Mouse (Mus musculus): ENCODE data around the gene Pirb.
"Not testable (repeated sequence)": the region's sequence is repeated elsewhere in the genome, so short reads cannot be mapped to it uniquely, and the experiment has no call there.

Gene Pirb

GRCm38 (mm10) chr7:3720268-3720667 lies at the start of gene Pirb:
Pirb (minus strand) TSS chr7:3720391.
- not testable (repeated sequence) for DNase-seq (ENCODE audit: extremely low spot score, low spot score)

DNA sequence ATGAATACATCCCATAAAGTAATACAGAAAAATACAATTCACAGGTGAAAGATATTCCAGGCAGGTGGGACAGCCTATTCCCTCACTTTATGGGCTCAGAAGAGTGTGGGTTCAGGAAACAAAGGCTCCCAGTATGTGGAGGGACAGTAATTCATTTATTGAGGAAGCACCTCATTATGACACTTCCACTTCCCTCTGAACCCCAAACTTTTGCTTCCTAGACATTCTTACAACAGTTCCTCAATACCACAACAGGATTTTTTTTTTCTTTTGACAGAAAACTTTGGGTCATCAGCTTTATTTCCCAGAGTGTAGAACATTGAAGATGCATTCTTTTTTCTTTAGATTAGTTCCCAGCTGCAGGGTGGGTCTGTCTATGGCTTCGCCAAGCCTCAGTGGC lies 12.5 kb upstream of the Pirb start:
- not testable (repeated sequence) for DNase-seq (ENCODE audit: extremely low spot score, low spot score)

- not testable (repeated sequence) for DNase-seq (ENCODE audit: extremely low spot score, low spot score)
Observed at GRCm38 (mm10) chr7:3725459-3725858, 5.3 kb upstream of the Pirb start.

DNA sequence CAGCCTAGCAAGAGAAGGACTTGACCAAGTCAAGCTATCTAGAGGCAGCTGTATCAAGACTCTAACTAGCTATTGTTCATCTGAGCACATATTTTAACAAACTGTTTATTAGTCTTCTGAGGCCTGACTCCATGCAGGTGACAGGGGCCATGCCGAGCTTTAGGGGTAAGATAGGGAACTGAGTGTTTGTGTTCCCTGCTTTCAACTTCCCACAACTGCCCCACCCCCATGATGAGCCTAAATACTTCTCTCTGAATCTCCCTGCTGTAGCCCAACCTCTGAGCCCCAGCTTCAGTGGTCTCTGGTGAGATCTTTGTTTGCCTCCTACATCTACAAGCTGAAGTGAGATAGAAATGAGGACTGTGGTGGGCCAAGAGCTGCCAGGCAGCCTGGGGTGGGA lies 4.9 kb downstream of the Pirb start:
- no peak for DNase-seq (ENCODE audit: extremely low spot score, low spot score)

DNA sequence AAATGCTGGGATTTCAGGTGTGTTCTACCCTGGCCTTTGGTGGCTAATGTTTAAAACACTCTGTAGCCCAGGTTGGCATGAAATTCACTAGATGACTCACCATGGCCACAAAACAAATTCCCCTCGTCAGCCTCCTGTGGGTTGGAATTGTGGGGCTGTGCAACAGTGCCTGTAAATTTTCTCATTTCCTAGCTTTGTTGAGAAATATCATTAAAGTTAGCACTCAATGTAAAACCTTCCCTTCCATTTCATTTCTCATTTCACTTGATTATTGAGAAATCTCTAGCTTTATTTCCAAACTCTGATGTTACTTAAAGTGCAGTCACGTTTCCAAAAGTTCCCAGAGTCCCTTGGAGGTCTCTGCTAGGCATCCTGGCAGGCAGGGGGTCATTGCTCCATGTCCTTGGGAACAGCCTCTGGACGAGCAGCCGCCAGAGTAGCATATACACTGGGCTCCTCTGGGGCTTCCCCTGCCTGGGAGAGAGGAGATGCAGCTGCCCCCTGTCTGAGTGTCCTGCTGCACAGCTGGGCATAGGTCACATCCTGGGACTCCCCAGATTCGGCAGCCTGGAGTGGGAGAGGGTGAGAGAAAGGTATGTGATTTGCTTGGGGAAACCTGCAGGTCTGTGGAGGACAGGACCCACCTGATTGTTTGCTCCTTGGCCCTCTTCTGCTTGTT lies 7.8 kb downstream of the Pirb start:
- no peak for DNase-seq (ENCODE audit: extremely low spot score, low spot score)

GRCm38 (mm10) chr7:3709000-3709399 lies 11.2 kb downstream of the Pirb start:
- DNase-seq (ENCODE audit: extremely low spot score, low spot score), result no peak

GRCm38 (mm10) chr7:3708447-3708980 lies 11.7 kb downstream of the Pirb start:
- not testable (repeated sequence) for DNase-seq (ENCODE audit: extremely low spot score, low spot score)

DNA sequence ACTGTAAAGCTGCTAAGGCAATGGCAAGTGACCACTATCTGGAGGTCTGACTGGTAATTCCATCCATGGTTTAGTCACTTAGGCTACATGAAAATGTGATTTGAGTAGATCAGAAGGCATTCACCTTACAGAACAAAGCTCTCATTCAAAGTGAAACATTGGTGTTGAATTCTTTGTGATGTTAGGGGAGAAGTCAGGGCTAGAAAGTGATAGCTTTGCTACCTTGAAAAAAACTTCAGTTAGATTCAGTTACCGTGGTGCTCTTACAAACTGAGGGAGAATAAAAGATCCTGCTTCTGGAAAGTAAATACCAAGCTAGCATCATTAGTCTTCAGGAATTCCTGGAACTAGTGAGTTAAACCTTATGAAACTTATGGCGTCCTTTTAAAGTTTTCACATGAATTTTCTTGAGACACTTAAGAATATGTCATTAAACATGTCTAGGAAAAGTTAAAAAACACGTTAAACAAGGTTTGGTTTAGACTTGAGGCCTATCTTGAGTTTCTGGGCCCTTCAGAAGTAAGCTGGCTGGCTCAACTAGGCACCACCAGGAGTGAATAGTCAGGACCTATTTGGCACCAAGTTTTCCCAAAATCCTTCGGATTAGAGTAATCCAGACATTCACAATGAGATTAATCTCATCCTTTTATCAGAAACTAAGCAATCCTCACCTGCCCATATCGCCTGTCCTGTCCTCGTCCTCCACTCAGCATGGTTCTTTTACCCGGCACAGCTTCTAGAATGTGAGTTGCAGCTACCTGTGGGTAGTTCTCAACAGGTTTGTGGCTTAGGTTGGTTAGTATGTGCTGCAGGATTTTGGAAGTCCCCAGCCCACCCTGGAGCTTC lies 12.4 kb downstream of the Pirb start:
- peak; percentile 48 for DNase-seq (ENCODE audit: extremely low spot score, low spot score)

GRCm38 (mm10) chr7:3707027-3707426 lies 13.2 kb downstream of the Pirb start:
- peak; percentile 24 for DNase-seq (ENCODE audit: extremely low spot score, low spot score)

GRCm38 (mm10) chr7:3706343-3706934 lies 13.8 kb downstream of the Pirb start:
- peak; percentile 16 for DNase-seq (ENCODE audit: extremely low spot score, low spot score)

DNA sequence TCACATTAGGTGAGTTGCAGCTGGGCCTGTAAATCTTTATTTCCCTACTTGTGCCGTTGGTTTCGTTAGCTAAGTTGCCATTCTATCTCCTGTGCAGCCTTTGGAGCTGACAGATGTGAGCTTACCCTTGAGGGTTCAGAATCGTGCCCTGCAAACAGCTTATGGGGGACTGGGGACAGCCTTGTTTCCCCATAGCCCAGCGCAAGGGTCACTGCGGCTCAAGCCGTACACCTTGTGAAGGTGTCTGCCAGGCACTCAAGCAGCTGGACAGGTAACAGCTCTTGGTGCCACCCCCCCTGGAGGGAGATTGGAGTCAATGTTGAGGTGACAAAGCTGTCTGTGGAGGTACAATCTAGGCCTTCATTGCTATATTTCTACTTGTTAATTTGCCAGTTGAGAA lies 14.3 kb downstream of the Pirb start:
- peak; percentile 15 for DNase-seq (ENCODE audit: extremely low spot score, low spot score)

DNA sequence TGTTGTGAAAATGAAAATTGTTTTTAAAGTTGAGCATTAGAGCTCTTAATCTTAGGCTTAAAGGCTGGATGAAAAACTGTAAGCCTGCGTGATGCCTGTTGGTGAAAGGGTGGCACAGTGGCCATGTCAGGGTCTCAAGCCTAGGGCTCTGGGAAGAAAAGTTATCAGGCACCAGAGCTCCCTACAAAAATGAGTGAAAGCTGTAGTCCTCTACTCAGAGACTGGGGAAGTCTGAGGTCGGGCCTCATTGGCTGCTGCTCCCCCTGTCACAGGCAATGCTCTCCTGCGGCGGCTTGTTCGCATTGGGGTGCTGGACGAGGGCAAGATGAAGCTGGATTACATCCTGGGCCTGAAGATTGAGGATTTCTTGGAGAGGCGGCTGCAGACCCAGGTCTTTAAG lies 14.7 kb downstream of the Pirb start:
- peak; percentile 22 for DNase-seq (ENCODE audit: extremely low spot score, low spot score)

DNA sequence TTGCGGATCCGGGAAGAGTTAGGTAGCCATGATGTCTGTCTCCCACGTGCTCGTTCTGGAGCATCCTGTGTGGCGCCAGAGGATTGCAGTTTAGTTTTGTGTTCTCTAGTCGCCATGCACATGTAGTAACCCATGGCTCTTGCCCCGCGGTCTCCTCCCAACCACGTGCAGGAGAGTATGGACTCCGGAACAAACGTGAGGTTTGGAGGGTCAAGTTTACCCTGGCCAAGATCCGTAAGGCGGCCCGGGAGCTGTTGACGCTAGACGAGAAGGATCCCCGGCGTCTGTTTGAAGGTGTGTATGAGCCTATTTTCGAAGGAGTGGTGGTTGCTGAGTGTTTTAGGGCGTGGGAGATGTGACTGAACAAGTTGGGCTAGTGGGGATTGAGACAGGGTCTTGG lies 15.7 kb downstream of the Pirb start:
- DNase-seq (ENCODE audit: extremely low spot score, low spot score), result no peak

DNA sequence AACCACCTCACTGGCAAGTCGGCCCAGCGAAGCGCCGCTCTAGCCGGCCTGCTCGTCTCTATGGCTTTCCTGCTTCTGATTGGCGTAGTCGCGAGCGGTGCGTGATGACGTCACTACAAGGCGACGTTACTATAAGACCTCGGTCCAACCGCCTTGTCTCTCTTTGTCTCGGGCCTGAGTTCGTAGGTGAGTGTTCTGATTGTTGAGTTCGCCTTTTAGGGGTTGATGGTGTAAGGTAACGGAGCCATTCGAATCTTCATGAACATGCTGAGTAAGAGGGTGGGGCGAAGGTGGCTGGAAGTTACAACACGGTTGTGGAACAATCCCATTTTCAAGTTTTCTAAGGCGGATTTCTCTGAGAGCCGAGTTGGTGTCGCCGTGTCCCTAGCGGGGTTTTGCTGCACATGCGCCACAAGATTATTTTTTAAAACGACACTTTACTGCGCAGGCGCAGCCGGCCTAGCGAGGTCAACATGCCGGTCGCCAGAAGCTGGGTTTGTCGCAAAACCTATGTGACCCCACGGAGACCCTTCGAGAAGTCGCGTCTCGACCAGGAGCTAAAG lies 16.2 kb downstream of the Pirb start, which contains the start of gene Rps9:
Rps9 (plus strand) TSS at position 115 of the 563 bp plus-strand sequence.
- peak; percentile 96 for DNase-seq (ENCODE audit: extremely low spot score, low spot score)

DNA sequence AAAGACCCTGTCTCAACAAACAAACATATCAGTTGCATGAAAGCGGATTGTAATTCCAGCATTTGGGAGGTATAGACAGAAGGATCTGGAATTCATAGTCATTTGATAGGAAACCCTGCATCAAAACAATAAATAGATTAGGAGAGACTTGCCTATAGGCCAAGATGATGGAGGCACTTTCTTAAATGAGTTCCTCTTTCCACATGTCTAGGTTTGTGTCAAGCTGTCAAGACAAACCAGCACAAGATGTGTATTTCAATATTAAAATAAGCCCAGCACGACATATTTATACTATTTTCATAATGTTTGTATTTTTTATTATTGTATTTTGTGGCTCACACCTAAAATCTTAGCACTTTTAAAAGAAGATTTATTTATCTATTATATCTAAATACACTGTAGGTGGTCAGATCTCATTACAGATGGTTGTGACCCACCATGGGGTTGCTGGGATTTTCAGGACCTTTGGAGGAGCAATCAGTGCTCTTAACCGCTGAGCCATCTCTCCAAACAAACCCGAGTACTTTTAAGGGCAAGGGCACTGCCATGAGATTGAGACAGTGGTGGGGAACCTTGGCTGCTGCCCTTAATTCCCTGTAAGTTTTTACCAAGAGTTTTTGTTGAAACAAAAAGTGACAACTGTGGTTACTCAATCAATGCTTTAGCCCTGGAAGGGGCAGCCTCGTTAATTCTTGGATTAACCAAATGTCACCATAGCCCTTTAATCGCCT lies 16.9 kb downstream of the Pirb start:
- DNase-seq (ENCODE audit: extremely low spot score, low spot score), result no peak

- DNase-seq (ENCODE audit: extremely low spot score, low spot score), result no peak
Observed at GRCm38 (mm10) chr7:3698471-3698870, 21.7 kb downstream of the Pirb start.

DNA sequence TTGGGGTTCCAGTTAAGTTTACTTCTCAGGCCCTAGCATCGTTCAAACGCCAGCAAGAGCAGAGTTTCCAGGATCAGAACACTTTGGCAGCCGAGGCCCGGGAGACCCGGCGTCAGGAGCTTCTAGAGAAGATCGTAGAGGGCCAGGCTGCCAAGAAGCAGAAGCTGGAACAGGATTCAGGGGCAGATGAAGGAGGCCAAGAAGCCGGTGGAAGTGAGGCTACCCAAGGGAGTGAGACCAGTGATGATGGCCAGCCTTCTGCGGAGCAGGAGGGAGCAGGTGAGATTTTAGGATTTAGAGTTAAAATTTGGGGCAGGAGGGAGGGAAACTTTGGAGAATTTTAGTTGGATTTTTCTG lies 25.3 kb downstream of the Pirb start:
- DNase-seq (ENCODE audit: extremely low spot score, low spot score), result not testable (repeated sequence)

DNA sequence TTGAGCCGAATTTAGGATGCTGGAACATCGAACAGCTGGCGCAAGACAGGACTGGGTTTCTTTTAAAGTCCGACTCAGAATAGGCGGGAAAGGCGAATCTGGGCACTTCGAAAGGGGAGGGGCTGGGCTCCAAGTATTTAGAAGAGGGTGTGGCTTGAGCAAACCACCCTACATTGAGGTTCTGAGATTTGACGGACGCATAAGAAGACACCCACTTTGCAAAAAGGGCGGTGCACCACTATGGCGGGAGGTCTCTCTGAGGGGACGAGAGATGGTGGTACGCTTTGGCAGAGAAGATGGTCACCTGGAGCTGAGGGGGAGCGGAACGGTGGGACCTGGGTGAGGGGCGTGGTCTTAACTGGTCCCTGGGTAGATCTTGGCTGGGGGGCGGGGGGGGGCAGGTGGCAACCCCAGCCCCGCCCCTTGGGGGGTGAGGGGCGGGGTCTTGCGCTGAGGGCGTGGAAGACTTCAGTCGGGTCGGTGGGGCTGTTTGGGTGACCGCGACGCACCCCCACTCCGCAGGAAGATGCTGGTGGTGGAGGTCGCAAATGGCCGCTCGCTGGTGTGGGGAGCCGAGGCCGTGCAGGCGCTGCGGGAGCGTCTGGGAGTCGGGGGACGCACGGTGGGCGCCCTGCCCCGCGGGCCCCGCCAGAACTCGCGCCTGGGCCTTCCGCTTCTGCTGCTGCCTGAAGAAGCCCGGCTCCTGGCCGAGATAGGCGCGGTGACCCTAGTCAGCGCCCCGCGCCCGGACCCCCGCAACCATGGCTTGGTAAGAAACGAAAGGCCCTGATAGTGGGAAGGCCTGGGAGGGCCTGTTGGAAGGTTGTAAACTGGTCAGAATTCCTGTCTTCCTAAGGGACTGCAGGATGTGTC lies 25.9 kb downstream of the Pirb start:
- peak; percentile 78 for DNase-seq (ENCODE audit: extremely low spot score, low spot score)

DNA sequence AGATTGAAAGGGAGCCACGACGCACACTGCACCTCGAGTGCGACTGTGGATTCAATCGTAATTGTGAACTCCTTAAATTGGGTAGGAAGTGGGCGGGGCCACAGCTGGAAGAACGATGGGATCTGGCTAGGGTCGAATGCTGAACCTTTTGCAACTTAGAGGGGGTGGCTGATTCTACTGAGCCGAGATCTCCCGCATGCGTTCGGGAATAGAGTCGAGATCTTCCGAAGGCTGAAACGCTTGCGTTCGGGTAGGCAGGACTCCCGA lies 26.4 kb downstream of the Pirb start:
- DNase-seq (ENCODE audit: extremely low spot score, low spot score), result no peak
